Mouse (Mus musculus) thymus, adult 2 months (tissue): ENCODE results near the gene Pde10a.

Experiments used
- CTCF ChIP-seq: fragments of 200-500 bp; IDR thresholded peaks from 2 replicates; pipeline ENCODE4 v1.5.1; 2012; ENCODE audit warnings: mild to moderate bottlenecking, control low read depth, low read length, moderate library complexity, borderline replicate concordance; ENCODE audit not compliant: control insufficient read depth, poor library complexity, insufficient read depth; ENCODE audit errors: extremely low read depth
- POLR2A ChIP-seq: fragments of 200-500 bp; IDR thresholded peaks from 2 replicates; pipeline ENCODE4 v1.6.1; 2012; ENCODE audit warnings: mild to moderate bottlenecking, low read length, control low read depth, moderate library complexity; ENCODE audit not compliant: control insufficient read depth, poor library complexity, insufficient read depth; ENCODE audit errors: extremely low read depth

- no peak for TF ChIP-seq CTCF
- TF ChIP-seq POLR2A, result no peak
Observed at GRCm38 (mm10) chr17:8749426-8749825, 224.3 kb downstream of the Pde10a start.
